Mouse (Mus musculus) liver, embryonic 12.5 days (tissue): ENCODE data around the gene Dcaf10. TPM values are rescaled to one million over a fixed set of nuclear protein-coding genes. Genes with fewer than 3 reads are reported as not detected.

ENCODE experiments used
- ATAC-seq: fragments of 200-750 bp; cut with Nextera tagmentation; 2 replicates; pipeline ENCODE4 v1.8.0; 2017; ENCODE audit warnings: moderate number of reproducible peaks, mild to moderate bottlenecking, moderate library complexity
- H3K27ac ChIP-seq: fragments of 300-500 bp; sonication (generic); 2 replicates; pipeline ENCODE4 v1.5.1; 2016; ENCODE audit warnings: mild to moderate bottlenecking
- H3K27me3 ChIP-seq: fragments of 300-500 bp; sonication (generic); replicated peaks from 2 replicates; pipeline ENCODE4 v1.6.1; 2016; ENCODE audit warnings: mild to moderate bottlenecking, moderate library complexity
- H3K36me3 ChIP-seq: fragments of 300-500 bp; sonication (generic); 2 replicates; pipeline ENCODE4 v1.6.1; 2016; ENCODE audit warnings: mild to moderate bottlenecking, moderate library complexity
- H3K4me1 ChIP-seq: fragments of 300-500 bp; sonication (generic); 2 replicates; pipeline ENCODE4 v1.6.1; 2016
- H3K4me2 ChIP-seq: fragments of 300-500 bp; sonication (generic); 2 replicates; pipeline ENCODE4 v1.6.1; 2016; ENCODE audit warnings: mild to moderate bottlenecking, moderate library complexity
- H3K4me3 ChIP-seq: fragments of 300-500 bp; sonication (generic); 2 replicates; pipeline ENCODE4 v1.5.1; 2016; ENCODE audit warnings: mild to moderate bottlenecking, moderate library complexity
- H3K9ac ChIP-seq: fragments of 300-500 bp; sonication (generic); 2 replicates; pipeline ENCODE4 v1.6.1; 2016; ENCODE audit warnings: mild to moderate bottlenecking, moderate library complexity
- H3K9me3 ChIP-seq: fragments of 300-500 bp; sonication (generic); replicated peaks from 2 replicates; pipeline ENCODE4 v1.6.1; 2016; ENCODE audit warnings: mild to moderate bottlenecking, moderate library complexity
- WGBS: fragments of 180-500 bp; shearing (Covaris S2); methylation state at CpG from one replicate; pipeline ENCODE4 v1.1.7; 2016; ENCODE audit not compliant: insufficient replicate concordance; 5-methylcytosine and 5-hydroxymethylcytosine counted together
- polyA plus RNA-seq: library from polyadenylated mRNA; unstranded; fragments of >200 nt; fragmentation: Nextera tagmentation; extraction: Ambion mirVana; gene quantifications from 2 replicates; pipeline ENCODE4 v1.2.1, GENCODE M21; 2016

Dcaf10 gene
- 11.4 and 11.6 TPM in 2 replicates for polyA plus RNA-seq

- Histone ChIP-seq H3K27ac (peak within 1 kb of the TSS; percentile 98), H3K36me3 (peaks cover 26% of the 10 kb centered on the region), H3K9ac (peak within 1 kb of the TSS; percentile 97), H3K27me3 (no peaks in the 10 kb centered on the region), H3K4me1 (peaks cover 19% of the 10 kb centered on the region), H3K4me3 (peak within 1 kb of the TSS; percentile 87), H3K4me2 (peak within 1 kb of the TSS; percentile 82), H3K9me3 (no peaks in the 10 kb centered on the region)
- WGBS: 1% methylated on average over 41 of the region's 42 CpGs
- peak; percentile 89 for ATAC-seq
Measured at GRCm38 (mm10) chr4:45341669-45342249, at the start of gene Dcaf10. Gene Dcaf10 (plus strand): TSS chr4:45342101.

DNA sequence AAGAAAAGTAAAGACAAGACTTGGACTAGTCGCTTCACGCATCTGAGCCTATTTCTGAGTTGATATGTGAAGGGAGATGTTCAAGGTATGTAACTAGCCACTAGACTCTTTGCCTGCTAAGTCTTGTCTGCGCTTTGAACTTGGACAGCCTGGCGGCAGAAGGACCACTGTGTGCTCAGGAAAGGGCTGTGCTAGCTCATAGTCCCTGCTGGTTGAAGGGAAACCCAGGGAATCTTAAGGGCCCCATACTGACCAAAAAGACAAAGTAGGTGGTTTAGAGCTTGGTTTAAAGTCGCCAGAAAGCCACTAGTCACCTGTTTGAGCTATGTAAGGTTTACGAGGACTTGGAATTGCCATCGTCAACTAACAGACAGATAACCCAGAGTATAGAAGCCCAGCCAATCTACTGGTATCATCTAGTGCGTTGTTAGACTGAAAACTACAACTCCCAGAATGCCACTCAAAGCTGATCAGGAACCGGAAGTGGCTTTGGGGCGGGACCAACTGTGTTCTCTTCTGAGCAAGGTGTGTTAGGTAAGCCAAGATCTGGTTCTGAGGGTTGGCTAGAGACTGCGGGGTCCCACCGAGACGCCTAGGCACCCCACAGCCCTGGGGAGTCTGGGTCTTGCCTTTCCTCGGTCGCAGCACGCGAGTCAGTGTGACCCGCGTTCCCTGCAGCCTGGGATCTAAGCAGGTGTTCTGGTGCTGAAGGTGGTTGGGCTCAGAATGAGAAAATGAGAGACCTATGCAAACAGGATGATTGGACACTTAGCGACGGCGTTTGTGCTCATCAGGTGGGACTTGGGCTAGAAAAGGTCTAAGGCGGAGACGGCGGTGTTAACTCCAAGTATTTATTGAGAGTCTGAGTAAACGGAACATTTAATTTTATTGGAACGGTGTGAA, 45.0 kb upstream of the Dcaf10 start, which contains the start of gene Trmt10b:
Gene Trmt10b, plus strand, starts transcription at position 466 of the 903 bp plus-strand sequence.
- peaks cover 16% of the 10 kb centered on the region for H3K36me3 ChIP-seq
- peak within 1 kb of the TSS; percentile 72 for H3K4me3 ChIP-seq
- no peak within 1 kb of the TSS for H3K27ac ChIP-seq
- 16% methylated on average over 27 of the region's 27 CpGs for WGBS
- H3K27me3 ChIP-seq: no peaks in the 10 kb centered on the region
- H3K9ac ChIP-seq: peak within 1 kb of the TSS; percentile 69
- H3K9me3 ChIP-seq: no peaks in the 10 kb centered on the region
- peak; percentile 87 for ATAC-seq
- H3K4me2 ChIP-seq: peak within 1 kb of the TSS; percentile 77
- H3K4me1 ChIP-seq: peaks cover 12% of the 10 kb centered on the region

- 88% methylated on average over 14 of the region's 14 CpGs for WGBS
- H3K4me1 ChIP-seq: no peaks in the 10 kb centered on the region
- H3K9ac ChIP-seq: no peak overlapping the region
- H3K36me3 ChIP-seq: peaks cover 62% of the 10 kb centered on the region
- no peaks in the 10 kb centered on the region for H3K9me3 ChIP-seq
- no peak overlapping the region for H3K4me2 ChIP-seq
- no peak overlapping the region for H3K4me3 ChIP-seq
- H3K27me3 ChIP-seq: no peaks in the 10 kb centered on the region
- H3K27ac ChIP-seq: no peak overlapping the region
- ATAC-seq: no peak
Measured at GRCm38 (mm10) chr4:45305536-45305935, 36.4 kb upstream of the Dcaf10 start.

GRCm38 (mm10) chr4:45308046-45308445, 33.9 kb upstream of the Dcaf10 start:
- no peaks in the 10 kb centered on the region for H3K4me1 ChIP-seq
- H3K36me3 ChIP-seq: peaks cover 48% of the 10 kb centered on the region
- WGBS: 40% methylated on average over 11 of the region's 11 CpGs
- H3K27me3 ChIP-seq: no peaks in the 10 kb centered on the region
- no peak overlapping the region for H3K4me2 ChIP-seq
- no peak overlapping the region for H3K27ac ChIP-seq
- H3K9ac ChIP-seq: no peak overlapping the region
- ATAC-seq: no peak
- H3K9me3 ChIP-seq: no peaks in the 10 kb centered on the region
- H3K4me3 ChIP-seq: no peak overlapping the region

- H3K4me1 ChIP-seq: no peaks in the 10 kb centered on the region
- H3K36me3 ChIP-seq: peaks cover 46% of the 10 kb centered on the region
- H3K9ac ChIP-seq: no peak overlapping the region
- no peak overlapping the region for H3K4me2 ChIP-seq
- no peak for ATAC-seq
- H3K27me3 ChIP-seq: no peaks in the 10 kb centered on the region
- 71% methylated on average over 6 of the region's 6 CpGs for WGBS
- H3K9me3 ChIP-seq: no peaks in the 10 kb centered on the region
- H3K27ac ChIP-seq: no peak overlapping the region
- H3K4me3 ChIP-seq: no peak overlapping the region
Measured at GRCm38 (mm10) chr4:45308606-45309005, 33.3 kb upstream of the Dcaf10 start.

DNA sequence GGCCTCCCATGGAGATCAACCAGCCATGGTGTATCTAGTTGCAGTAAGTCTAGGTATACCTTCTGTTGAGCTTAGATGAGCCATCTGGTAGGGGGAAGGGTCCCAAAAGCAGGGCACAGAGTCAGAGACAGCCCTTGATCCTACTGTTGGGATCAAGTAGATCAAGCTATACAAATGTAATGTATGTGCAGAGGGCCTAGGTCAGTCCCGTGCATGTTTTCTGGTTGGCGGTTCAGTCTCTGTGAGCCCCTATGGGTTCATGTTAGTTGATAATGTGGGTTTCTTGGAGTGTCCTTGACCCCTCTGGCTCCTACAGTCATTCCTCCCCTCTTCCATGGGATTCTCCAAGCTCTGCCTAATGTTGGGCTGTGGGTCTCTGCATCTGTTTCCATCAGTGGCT, 30.8 kb upstream of the Dcaf10 start:
- Histone ChIP-seq H3K4me3 (no peak overlapping the region), H3K36me3 (peaks cover 43% of the 10 kb centered on the region), H3K27ac (no peak overlapping the region), H3K4me1 (no peaks in the 10 kb centered on the region), H3K27me3 (no peaks in the 10 kb centered on the region), H3K9ac (no peak overlapping the region), H3K4me2 (no peak overlapping the region), H3K9me3 (no peaks in the 10 kb centered on the region)
- ATAC-seq: no peak
- 82% methylated on average over 2 of the region's 2 CpGs for WGBS

DNA sequence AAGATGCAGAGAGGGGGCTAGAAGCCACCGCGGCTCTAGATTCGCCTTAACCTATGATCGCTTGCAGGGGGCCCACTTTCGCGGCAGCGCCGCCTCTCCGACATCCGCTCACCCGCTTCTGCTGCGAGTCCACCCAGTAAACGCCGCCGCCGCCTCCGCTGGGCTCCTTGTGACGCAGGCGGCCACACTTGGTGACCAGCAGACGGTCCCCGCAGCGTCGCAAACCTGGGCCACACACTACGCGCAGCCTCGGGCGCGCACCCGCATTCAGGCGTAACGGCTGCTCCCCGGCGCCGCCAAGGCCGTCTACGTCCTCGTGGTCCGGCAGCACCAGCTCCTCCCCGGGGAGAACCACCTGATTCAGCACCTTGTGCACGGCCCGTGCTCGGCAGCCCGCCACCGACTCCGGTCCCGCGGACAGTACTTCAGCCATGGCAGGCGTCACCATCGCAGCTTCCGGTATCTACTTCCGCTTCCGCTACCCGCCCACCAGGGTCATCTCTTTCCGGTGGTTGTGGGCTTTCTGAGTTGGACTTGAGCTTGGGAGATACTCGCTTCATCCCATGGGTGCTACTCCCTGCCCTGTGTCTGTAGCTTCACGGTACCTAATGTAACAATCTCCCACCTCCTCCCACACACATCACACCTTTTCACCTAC, 21.6 kb upstream of the Dcaf10 start:
- Histone ChIP-seq H3K9ac (peak overlapping the region; percentile 84), H3K27ac (peak overlapping the region; percentile 89), H3K9me3 (no peaks in the 10 kb centered on the region), H3K4me2 (peak overlapping the region; percentile 82), H3K36me3 (peaks cover 32% of the 10 kb centered on the region), H3K27me3 (peaks cover 16% of the 10 kb centered on the region), H3K4me3 (peak overlapping the region; percentile 83), H3K4me1 (peaks cover 21% of the 10 kb centered on the region)
- WGBS: under 1% methylated on average over 56 of the region's 56 CpGs
- peak; percentile 89 for ATAC-seq

DNA sequence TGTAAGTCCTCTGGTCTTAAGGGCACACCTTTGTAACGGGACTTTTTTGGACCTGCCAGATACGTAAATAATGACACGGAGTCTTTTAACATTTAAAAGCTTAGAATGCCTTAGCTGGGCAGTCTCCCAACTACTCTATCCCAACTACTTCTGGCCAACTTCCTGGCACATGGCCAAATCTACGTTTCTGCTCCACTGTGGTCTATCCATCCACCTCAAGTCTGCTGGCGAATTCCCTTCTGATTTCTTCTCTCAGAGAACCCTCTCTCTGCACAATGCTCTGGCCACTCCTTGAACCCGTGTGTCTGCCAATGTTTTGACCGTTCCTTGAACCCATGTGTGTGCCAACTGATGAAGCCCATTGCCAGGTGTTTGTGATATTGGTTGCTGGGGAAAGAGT, 10.8 kb upstream of the Dcaf10 start:
- no peak overlapping the region for H3K4me2 ChIP-seq
- H3K27me3 ChIP-seq: peaks cover 19% of the 10 kb centered on the region
- no peak overlapping the region for H3K4me3 ChIP-seq
- WGBS: 71% methylated on average over 7 of the region's 7 CpGs
- no peaks in the 10 kb centered on the region for H3K9me3 ChIP-seq
- no peak for ATAC-seq
- no peaks in the 10 kb centered on the region for H3K36me3 ChIP-seq
- H3K4me1 ChIP-seq: no peaks in the 10 kb centered on the region
- H3K27ac ChIP-seq: no peak overlapping the region
- no peak overlapping the region for H3K9ac ChIP-seq

GRCm38 (mm10) chr4:45332466-45332865, 9.4 kb upstream of the Dcaf10 start:
- ATAC-seq: no peak
- H3K27me3 ChIP-seq: peaks cover 9% of the 10 kb centered on the region
- WGBS: 35% methylated on average over 3 of the region's 3 CpGs

GRCm38 (mm10) chr4:45341226-45341625, 675 bp upstream of the Dcaf10 start:
- H3K9me3 ChIP-seq: no peaks in the 10 kb centered on the region
- H3K27me3 ChIP-seq: no peaks in the 10 kb centered on the region
- H3K4me2 ChIP-seq: peak overlapping the region; percentile 82
- peak overlapping the region; percentile 97 for H3K9ac ChIP-seq
- H3K4me1 ChIP-seq: peaks cover 19% of the 10 kb centered on the region
- WGBS: 57% methylated on average over 9 of the region's 9 CpGs
- peak overlapping the region; percentile 87; the same call in 1 of the 2 replicates for H3K4me3 ChIP-seq
- ATAC-seq: no peak
- H3K27ac ChIP-seq: no peak overlapping the region
- H3K36me3 ChIP-seq: peaks cover 21% of the 10 kb centered on the region

More at GRCm38 (mm10) chr4:45332466-45332865, 9.4 kb upstream of the Dcaf10 start:
- Histone ChIP-seq H3K4me3 (no peak overlapping the region), H3K4me2 (no peak overlapping the region), H3K9me3 (no peaks in the 10 kb centered on the region), H3K27ac (no peak overlapping the region), H3K36me3 (no peaks in the 10 kb centered on the region), H3K9ac (no peak overlapping the region), H3K4me1 (no peaks in the 10 kb centered on the region)

- Histone ChIP-seq H3K27me3 (no peaks in the 10 kb centered on the region), H3K9ac (peak within 1 kb of the TSS; percentile 97), H3K4me1 (peaks cover 19% of the 10 kb centered on the region), H3K9me3 (no peaks in the 10 kb centered on the region), H3K36me3 (peaks cover 33% of the 10 kb centered on the region), H3K4me2 (peak within 1 kb of the TSS; percentile 82), H3K27ac (peak within 1 kb of the TSS; percentile 98), H3K4me3 (peak within 1 kb of the TSS; percentile 87)
- under 1% methylated on average over 73 of the region's 76 CpGs for WGBS
- ATAC-seq: peak; percentile 92
Measured at GRCm38 (mm10) chr4:45342286-45343155, 620 bp downstream of the Dcaf10 start, which contains the start of gene Exosc3. Gene Exosc3 (minus strand): TSS chr4:45342732.
